Mouse (Mus musculus) liver, embryonic 16.5 days (tissue): ENCODE measurements around the gene Agpat4. TPM values are rescaled to one million over a fixed set of nuclear protein-coding genes. Genes with fewer than 3 reads are reported as not detected.

ENCODE experiments used
- ATAC-seq: fragments of 200-750 bp; cut with Nextera tagmentation; 2 replicates; pipeline ENCODE4 v1.8.0; 2017; ENCODE audit warnings: low read depth, mild to moderate bottlenecking, moderate number of reproducible peaks, moderate library complexity
- H3K27ac ChIP-seq: fragments of 300-500 bp; sonication (generic); 2 replicates; pipeline ENCODE4 v1.5.1; 2014; ENCODE audit warnings: mild to moderate bottlenecking, low read length
- H3K27me3 ChIP-seq: fragments of 300-500 bp; sonication (generic); 2 replicates; pipeline ENCODE4 v1.6.1; 2014; ENCODE audit warnings: low read depth, low read length, mixed read lengths; ENCODE audit not compliant: control insufficient read depth, insufficient read depth
- H3K36me3 ChIP-seq: fragments of 300-500 bp; sonication (generic); 2 replicates; pipeline ENCODE4 v1.6.1; 2014; ENCODE audit warnings: mild to moderate bottlenecking; ENCODE audit not compliant: control insufficient read depth, insufficient read depth
- H3K4me1 ChIP-seq: fragments of 300-500 bp; sonication (generic); 2 replicates; pipeline ENCODE4 v1.6.1; 2014; ENCODE audit warnings: low read depth, low read length, mixed read lengths; ENCODE audit not compliant: control insufficient read depth
- H3K4me2 ChIP-seq: fragments of 300-500 bp; sonication (generic); 2 replicates; pipeline ENCODE4 v1.6.1; 2014; ENCODE audit warnings: low read depth, low read length, mixed read lengths
- H3K4me3 ChIP-seq: fragments of 300-500 bp; sonication (generic); 2 replicates; pipeline ENCODE4 v1.5.1; 2014; ENCODE audit warnings: low read depth, mild to moderate bottlenecking, low read length
- H3K9ac ChIP-seq: fragments of 300-500 bp; sonication (generic); 2 replicates; pipeline ENCODE4 v1.6.1; 2014; ENCODE audit warnings: low read depth, low read length
- H3K9me3 ChIP-seq: fragments of 300-500 bp; sonication (generic); replicated peaks from 2 replicates; pipeline ENCODE4 v1.6.1; 2016; ENCODE audit warnings: low read length; ENCODE audit not compliant: control insufficient read depth
- WGBS: fragments of 180-500 bp; shearing (Covaris S2); extraction: QIAGEN DNeasy Blood & Tissue Kit; methylation state at CpG from one replicate; pipeline ENCODE4 v1.1.7; 2014; ENCODE audit not compliant: insufficient replicate concordance; 5-methylcytosine and 5-hydroxymethylcytosine counted together
- polyA plus RNA-seq: library from polyadenylated mRNA; unstranded; fragments of >200 nt; fragmentation: Nextera tagmentation; extraction: Ambion mirVana; gene quantifications from 2 replicates; pipeline ENCODE4 v1.2.1, GENCODE M21; 2015

Gene Agpat4
- polyA plus RNA-seq, 1 experiment from 2014 or later = 27.2 TPM

- Histone ChIP-seq H3K4me1 (peaks cover 78% of the 10 kb centered on the region), H3K27ac (peak overlapping the region; percentile 100)
Measured at GRCm38 (mm10) chr17:12203414-12203897, 85.0 kb downstream of the Agpat4 start.

GRCm38 (mm10) chr17:12204246-12204645 is 85.7 kb downstream of the Agpat4 start:
- H3K27ac ChIP-seq = peak overlapping the region; percentile 100
- H3K4me2 ChIP-seq = peak overlapping the region; percentile 49
- peaks cover 86% of the 10 kb centered on the region for H3K4me1 ChIP-seq
- no peaks in the 10 kb centered on the region for H3K9me3 ChIP-seq
- H3K36me3 ChIP-seq = no peaks in the 10 kb centered on the region; the same call in 1 of the 2 replicates
- WGBS = 37% methylated on average over 3 of the region's 3 CpGs
- no peaks in the 10 kb centered on the region for H3K27me3 ChIP-seq
- no peak for ATAC-seq
- no peak overlapping the region for H3K4me3 ChIP-seq
- H3K9ac ChIP-seq = peak overlapping the region; percentile 78

More at GRCm38 (mm10) chr17:12203414-12203897, 85.0 kb downstream of the Agpat4 start:
- Histone ChIP-seq H3K36me3 (peaks cover 5% of the 10 kb centered on the region), H3K27me3 (no peaks in the 10 kb centered on the region), H3K9me3 (no peaks in the 10 kb centered on the region), H3K4me3 (no peak overlapping the region), H3K9ac (peak overlapping the region; percentile 78), H3K4me2 (no peak overlapping the region)
- 76% methylated on average over 15 of the region's 15 CpGs for WGBS
- ATAC-seq = no peak

GRCm38 (mm10) chr17:12204689-12205014 is 86.1 kb downstream of the Agpat4 start:
- Histone ChIP-seq H3K27ac (peak overlapping the region; percentile 100), H3K9ac (peak overlapping the region; percentile 78), H3K36me3 (no peaks in the 10 kb centered on the region; the same call in 1 of the 2 replicates), H3K27me3 (no peaks in the 10 kb centered on the region), H3K4me2 (peak overlapping the region; percentile 49), H3K9me3 (no peaks in the 10 kb centered on the region), H3K4me3 (no peak overlapping the region; the same call in 1 of the 2 replicates), H3K4me1 (peaks cover 90% of the 10 kb centered on the region)
- ATAC-seq = no peak
- 42% methylated on average over 3 of the region's 3 CpGs for WGBS

- 20% methylated on average over 10 of the region's 10 CpGs for WGBS
- Histone ChIP-seq H3K27me3 (no peaks in the 10 kb centered on the region), H3K27ac (peak overlapping the region; percentile 100), H3K9ac (peak overlapping the region; percentile 79), H3K36me3 (peaks cover under 1% of the 10 kb centered on the region; the same call in 1 of the 2 replicates), H3K4me1 (peaks cover 95% of the 10 kb centered on the region), H3K9me3 (no peaks in the 10 kb centered on the region), H3K4me3 (peak overlapping the region; percentile 38), H3K4me2 (peak overlapping the region; percentile 73)
- ATAC-seq = peak; percentile 81
Measured at GRCm38 (mm10) chr17:12205015-12205693, 86.7 kb downstream of the Agpat4 start.

- H3K27ac ChIP-seq = peak overlapping the region; percentile 100
- no peak for ATAC-seq
- H3K4me1 ChIP-seq = peaks cover 98% of the 10 kb centered on the region
- H3K4me3 ChIP-seq = peak overlapping the region; percentile 38
- H3K4me2 ChIP-seq = peak overlapping the region; percentile 73
- peak overlapping the region; percentile 79 for H3K9ac ChIP-seq
- peaks cover 6% of the 10 kb centered on the region; the same call in 1 of the 2 replicates for H3K36me3 ChIP-seq
- no peaks in the 10 kb centered on the region for H3K9me3 ChIP-seq
- 5% methylated on average over 4 of the region's 4 CpGs for WGBS
- H3K27me3 ChIP-seq = no peaks in the 10 kb centered on the region
Measured at GRCm38 (mm10) chr17:12205694-12206075, 87.2 kb downstream of the Agpat4 start.

GRCm38 (mm10) chr17:12206248-12206647 is 87.7 kb downstream of the Agpat4 start:
- Histone ChIP-seq H3K27ac (peak overlapping the region; percentile 100), H3K4me2 (peak overlapping the region; percentile 73), H3K36me3 (peaks cover 11% of the 10 kb centered on the region), H3K9ac (peak overlapping the region; percentile 79), H3K9me3 (no peaks in the 10 kb centered on the region), H3K27me3 (no peaks in the 10 kb centered on the region), H3K4me1 (peaks cover 95% of the 10 kb centered on the region), H3K4me3 (peak overlapping the region; percentile 38)
- 16% methylated on average over 3 of the region's 3 CpGs for WGBS
- ATAC-seq = peak; percentile 46

GRCm38 (mm10) chr17:12207022-12207548 is 88.6 kb downstream of the Agpat4 start:
- H3K27ac ChIP-seq = peak overlapping the region; percentile 100

GRCm38 (mm10) chr17:12209481-12209880 is 91.0 kb downstream of the Agpat4 start:
- Histone ChIP-seq H3K4me2 (no peak overlapping the region), H3K27ac (peak overlapping the region; percentile 100)

More at GRCm38 (mm10) chr17:12207022-12207548, 88.6 kb downstream of the Agpat4 start:
- Histone ChIP-seq H3K4me2 (0 out of 2 replicates have a peak overlapping the region, but pooled peaks have one; percentile 73), H3K4me1 (peaks cover 86% of the 10 kb centered on the region), H3K36me3 (peaks cover 19% of the 10 kb centered on the region), H3K27me3 (no peaks in the 10 kb centered on the region), H3K9ac (peak overlapping the region; percentile 64), H3K9me3 (no peaks in the 10 kb centered on the region), H3K4me3 (no peak overlapping the region)
- ATAC-seq = no peak
- WGBS = 17% methylated on average over 1 of the region's 1 CpGs

More at GRCm38 (mm10) chr17:12209481-12209880, 91.0 kb downstream of the Agpat4 start:
- H3K36me3 ChIP-seq = peaks cover 35% of the 10 kb centered on the region
- no peaks in the 10 kb centered on the region for H3K27me3 ChIP-seq
- peak overlapping the region; percentile 64; the same call in 1 of the 2 replicates for H3K9ac ChIP-seq
- no peak overlapping the region for H3K4me3 ChIP-seq
- H3K4me1 ChIP-seq = peaks cover 62% of the 10 kb centered on the region
- WGBS = 68% methylated on average over 4 of the region's 4 CpGs
- H3K9me3 ChIP-seq = no peaks in the 10 kb centered on the region
- ATAC-seq = no peak
